Mouse (Mus musculus) heart, adult 2 months (tissue): Measurements from ENCODE around the gene Scfd2.

Source experiments
- CTCF ChIP-seq: fragments of 200-600 bp; IDR thresholded peaks from 2 replicates; pipeline ENCODE4 v1.8.1; 2022; ENCODE audit warnings: antibody characterized with exemption, mild to moderate bottlenecking, moderate library complexity
- EP300 ChIP-seq: fragments of 200-500 bp; IDR thresholded peaks from 2 replicates; pipeline ENCODE4 v1.6.1; 2011; ENCODE audit warnings: low read depth, low read length, control low read depth; ENCODE audit not compliant: insufficient read depth
- POLR2A ChIP-seq: fragments of 200-500 bp; IDR thresholded peaks from 2 replicates; pipeline ENCODE4 v1.6.1; 2011; ENCODE audit warnings: mild to moderate bottlenecking, low read depth, low read length, control low read depth; ENCODE audit not compliant: insufficient read depth

GRCm38 (mm10) chr5:74199793-74200192 lies 331.8 kb downstream of the Scfd2 start:
- no peak for TF ChIP-seq CTCF
- TF ChIP-seq EP300: no peak
- 0 out of 2 replicates have a peak, but pooled peaks have one; percentile 13 for TF ChIP-seq POLR2A
